Mouse (Mus musculus) mouse trophoblast stem cell (cell line): ENCODE results near the gene Cldnd2.

Experiments
- in situ Hi-C, 2 experiments: fragments of 300-500 bp; cut with MseI, MboI; formaldehyde crosslinking; loops; 2 replicates in 1 of 2; 3 replicates in 1 of 2; pipeline ENCODE4 v1.15.1; 2025

The Cldnd2 gene

DNA sequence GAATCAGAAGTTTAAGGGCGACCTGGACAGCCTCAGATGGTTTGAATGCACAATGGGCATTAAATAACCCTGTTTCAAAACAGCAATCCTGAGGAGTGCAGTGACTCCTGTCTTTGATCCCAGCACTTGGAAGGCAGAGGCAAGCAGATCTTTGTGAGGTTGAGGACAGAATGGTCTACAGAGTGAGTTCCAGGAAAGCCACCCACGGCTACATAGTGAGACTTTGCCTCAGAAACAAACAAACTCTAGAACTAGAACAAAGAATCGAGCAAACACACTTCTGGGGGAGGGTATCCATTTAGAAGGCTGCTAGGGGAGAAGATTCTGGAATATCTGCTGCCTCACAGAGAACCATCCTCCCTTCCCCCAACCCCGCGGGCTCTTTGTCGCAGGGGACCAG is at the start of gene Cldnd2:
Cldnd2 (plus strand) TSS at position 301 of the 400 bp plus-strand sequence.
- in situ Hi-C loops, result no loop called here

DNA sequence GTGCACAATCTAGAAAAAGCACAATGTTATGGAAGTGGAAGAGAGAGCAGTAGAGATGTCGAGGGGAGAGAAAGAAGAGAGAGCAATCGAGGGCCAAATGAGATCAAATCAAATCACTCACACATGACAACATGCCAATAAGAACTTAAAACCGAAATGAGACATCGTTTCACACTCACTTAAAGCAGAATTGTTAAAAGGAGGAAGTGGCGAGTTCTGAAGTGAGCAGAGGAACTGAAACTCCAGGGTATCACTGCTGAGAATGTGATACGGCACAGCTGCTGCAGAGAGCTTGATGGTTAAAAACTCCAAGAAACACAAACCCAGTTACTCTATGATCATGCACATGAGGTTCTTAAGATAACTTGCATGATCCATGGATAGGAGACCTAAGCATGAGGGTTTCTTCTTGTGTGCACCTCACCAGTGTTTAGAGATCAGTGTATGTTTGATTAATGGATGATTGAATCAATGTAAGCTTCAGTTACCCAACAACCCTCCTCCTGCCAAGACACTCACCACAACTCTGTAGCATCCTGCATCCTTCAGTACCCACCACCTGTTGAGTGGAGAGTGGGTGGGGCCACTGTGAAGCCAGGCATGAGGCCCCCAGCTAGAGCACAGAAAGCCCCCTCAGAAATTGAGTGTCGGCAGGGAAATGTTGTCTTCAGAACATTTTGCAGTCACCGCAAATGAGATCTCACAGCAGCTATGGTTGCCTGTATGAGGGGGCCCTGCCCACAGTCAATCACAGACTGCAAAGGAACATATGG is 48.0 kb upstream of the Cldnd2 start:
- in situ Hi-C loops, result no loop called here

DNA sequence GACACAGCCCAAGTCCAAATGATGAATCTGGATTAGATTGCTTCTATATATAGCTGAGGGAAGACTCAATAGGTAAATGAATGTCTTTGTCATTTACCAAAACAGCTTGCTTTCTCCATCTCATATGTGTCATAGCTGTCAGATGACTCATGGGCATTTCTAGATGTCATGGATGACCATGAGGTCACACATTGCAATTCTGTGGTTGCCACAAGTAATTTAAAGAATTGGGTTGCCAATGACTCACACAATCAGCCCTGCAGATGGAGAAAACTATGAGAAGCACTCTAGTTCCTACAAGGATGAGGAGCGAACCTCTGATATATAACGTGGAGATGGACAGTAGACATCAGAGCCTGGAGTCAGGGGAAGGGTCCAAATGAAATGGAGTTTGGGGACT is 41.1 kb upstream of the Cldnd2 start:
- in situ Hi-C loops, result no loop called here

DNA sequence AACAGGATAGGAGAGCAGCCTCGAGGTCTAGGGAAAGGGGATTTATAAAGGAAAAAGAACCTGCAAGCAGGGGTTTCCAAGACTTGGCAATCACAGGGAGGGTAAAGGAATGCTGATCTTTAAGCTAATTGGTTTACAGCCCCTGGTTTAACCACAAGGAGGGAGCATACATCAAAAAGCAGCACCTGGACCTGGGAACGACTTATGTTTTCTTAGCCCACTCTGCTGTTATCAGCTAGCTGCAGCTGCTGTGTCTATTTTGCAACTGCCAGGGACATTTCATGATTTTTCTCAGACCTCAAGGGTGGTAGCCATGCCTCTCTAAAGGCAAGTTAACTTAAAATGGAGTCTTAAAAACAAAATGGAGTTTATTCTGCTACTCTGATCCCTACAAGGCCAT is 37.9 kb upstream of the Cldnd2 start:
- in situ Hi-C loops, result no loop called here

DNA sequence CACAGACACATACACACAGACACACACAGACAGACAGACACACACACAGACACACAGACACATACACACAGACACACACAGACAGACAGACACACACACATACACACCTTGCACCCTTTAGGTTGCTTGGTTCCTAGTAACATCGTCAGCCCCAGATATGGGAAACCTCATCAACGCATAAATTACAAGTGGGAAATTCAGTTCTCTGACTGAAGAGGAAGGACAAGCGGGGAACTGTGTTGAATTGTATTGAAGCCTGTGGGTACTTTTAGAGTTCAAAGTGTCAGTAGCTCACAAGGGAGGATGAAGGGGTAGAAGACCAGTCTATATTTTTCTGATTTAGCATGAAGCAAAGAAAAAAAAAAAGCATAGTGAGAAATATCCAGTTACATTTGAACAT is 33.0 kb upstream of the Cldnd2 start:
- in situ Hi-C loops, result no loop called here

DNA sequence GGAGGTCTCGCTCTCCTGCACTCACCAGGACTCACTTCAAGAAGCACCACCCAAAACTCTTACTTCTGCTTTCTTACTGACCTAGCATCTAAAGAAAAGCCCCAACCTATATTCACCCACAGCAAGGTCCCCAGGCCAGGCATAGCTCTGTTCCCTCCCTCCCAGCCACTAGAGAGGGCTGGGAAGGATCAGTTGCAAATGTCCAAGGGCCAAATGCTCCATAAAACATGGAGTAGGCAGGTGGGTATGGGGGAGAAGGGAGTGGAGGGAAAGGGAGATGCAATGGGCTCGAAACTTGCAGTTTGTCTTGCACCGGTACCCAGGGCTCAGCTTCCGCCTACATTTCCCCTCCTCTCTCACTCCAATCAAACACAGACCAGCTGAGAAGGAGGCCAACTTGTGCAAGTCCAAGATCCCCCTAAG is 32.4 kb upstream of the Cldnd2 start, which contains the start of gene Siglecg:
Siglecg (plus strand) TSS at position 74 of the 423 bp plus-strand sequence.
- in situ Hi-C loops, result no loop called here

DNA sequence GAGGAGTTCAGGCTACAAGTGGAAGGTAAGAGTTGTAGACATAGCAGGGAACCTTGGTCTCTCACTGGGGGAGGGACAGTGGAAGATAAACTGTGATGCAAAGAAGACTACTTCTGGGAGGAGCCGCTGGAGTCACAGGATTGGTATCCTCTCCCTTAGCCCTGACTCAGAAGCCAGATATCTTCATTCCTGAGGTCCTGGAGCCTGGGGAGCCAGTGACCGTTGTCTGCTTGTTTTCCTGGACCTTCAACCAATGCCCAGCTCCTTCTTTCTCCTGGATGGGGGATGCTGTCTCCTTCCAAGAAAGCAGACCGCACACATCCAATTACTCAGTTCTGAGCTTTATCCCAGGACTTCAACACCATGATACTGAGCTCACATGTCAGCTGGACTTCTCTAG is 31.5 kb upstream of the Cldnd2 start:
- in situ Hi-C loops, result no loop called here

DNA sequence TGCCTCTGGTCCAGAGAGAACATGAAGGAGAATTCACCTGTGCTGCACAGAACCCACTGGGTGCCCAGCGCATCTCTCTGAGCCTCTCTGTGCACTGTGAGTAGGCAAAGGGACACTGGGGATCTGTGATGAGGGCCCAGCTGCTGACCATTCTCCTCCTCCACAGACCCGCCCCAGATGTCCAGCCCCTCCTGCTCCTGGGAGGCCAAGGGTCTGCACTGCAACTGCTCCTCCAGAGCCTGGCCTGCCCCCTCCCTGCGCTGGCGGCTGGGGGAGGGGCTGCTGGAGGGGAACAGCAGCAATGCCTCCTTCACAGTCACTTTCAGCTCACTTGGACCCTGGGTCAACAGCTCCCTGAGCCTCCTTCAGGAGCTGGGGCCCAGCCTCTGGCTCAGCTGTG is 28.9 kb upstream of the Cldnd2 start:
- in situ Hi-C loops, result loop anchor here (5.0 kb wide), 1 partner anchor 1381 kb away; no protein-coding TSS in a partner anchor

DNA sequence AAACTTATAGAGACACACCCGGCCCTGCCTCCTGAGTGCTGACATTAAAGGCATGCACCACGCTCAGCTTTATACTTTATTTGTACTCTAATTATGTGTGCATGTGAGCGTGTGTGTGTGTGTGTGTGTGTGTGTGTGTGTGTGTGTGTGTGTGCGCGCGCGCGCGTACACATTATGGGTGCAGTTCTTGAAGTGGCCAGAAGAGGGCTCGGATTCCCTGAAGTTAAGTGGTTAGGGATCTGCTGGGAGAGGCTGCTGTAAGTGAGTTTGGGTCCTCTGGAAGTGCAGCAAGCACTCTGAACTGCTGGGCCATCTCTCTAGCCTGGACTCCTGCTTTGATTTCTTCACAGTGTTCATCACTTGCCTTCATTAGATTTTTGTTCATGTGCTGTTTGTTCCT is 23.3 kb upstream of the Cldnd2 start:
- in situ Hi-C loops, result no loop called here

DNA sequence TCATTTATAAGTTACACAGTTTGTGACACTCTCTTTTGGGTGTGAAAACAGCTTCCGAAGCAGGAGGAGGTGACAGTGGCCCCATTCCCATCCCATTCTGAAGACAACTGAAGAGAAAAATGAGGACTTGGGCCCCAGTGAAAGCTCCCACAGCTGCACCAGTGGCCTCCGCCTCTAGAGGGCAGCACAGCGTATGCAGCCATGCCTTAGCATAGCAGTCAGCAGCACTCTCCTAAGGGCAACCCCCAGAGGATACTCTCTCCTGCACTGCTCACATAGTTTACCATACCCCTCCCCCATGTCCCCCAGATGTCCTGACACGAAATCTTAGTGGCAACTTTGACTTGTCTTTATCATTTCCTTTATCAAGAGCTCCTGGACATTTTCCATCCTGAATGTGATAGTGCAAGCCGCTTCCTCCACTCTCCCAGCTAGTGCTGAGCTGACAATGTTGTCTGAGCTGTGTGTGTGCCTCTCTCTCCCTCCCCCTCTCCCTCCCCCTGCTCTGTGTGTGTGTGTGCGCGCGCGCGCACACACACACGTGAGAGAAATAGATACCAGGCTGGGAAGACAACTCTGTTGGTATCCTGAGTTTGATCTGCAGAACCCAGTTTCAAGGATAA is 17.5 kb upstream of the Cldnd2 start:
- in situ Hi-C loops, result no loop called here

DNA sequence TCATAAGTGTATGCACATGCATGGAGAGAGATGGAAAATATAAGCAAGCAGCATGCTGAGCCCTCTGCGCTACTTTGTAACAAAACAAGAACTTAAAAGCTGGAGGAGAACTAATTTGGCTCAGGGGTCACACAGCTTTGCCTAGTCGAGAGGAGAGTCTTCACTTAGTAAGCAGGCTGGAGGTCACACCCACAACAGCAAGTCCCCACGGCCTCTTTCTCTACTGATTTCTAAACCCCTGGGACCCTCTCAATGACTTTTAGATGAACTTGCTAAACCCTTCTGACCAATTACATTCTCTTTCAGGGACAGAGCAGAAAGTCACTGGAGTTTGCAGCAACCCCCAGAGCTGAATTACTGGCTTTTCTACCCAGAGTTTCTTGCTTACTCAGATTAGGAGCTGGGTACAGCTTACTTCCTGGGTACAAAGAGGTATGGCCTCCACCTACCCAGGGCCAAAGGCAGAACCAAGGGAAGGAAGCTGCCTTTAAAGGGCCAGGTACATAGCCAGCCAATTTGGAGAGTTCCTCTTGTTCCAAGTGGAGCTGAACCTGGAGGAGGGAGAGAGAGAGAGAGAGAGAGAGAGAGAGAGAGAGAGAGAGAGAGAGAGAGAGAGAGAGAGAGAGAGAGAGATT is 16.5 kb upstream of the Cldnd2 start:
- in situ Hi-C loops, result no loop called here

DNA sequence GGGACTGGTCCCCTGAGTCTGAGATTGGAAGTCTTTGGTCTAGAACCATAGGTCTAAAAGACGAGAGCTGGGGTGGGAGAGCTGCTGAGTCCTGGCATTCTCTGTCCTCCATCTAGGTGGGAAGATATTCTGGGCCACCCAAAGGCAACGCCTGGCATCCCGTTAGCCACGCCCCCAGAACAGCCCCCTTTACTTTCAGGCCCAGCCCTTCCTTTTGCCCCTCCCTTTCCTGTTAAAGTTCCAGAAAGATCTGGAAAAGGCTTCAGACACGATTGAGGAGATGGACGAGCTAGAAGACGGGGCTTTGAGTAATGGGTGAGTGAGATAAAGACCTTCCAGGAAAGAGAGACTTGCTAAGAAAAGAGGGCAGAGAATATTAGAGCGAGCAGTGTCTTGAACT is 13.2 kb upstream of the Cldnd2 start, which contains the start of gene Lim2:
Lim2 (plus strand) TSS at position 265 of the 400 bp plus-strand sequence.
- in situ Hi-C loops, result no loop called here

DNA sequence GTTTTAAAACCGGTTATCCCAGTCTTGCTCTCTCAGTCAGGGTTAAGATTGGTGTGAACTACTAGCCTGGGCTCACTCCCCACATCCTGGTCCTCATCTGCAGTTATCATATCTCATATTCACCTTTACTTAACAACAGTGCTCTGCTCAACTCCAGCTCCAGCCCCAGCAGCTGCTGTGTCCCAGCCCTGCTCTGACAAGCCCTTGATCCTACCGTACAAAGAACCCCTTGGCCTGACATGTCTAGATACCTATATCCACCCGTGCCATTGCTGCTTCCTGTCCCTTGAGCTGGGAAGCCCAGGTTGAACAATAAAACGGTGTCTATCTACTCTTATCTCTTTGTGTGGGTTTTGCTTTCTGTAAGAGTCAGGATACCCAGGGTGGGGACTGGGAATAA is 11.1 kb upstream of the Cldnd2 start:
- in situ Hi-C loops, result no loop called here

DNA sequence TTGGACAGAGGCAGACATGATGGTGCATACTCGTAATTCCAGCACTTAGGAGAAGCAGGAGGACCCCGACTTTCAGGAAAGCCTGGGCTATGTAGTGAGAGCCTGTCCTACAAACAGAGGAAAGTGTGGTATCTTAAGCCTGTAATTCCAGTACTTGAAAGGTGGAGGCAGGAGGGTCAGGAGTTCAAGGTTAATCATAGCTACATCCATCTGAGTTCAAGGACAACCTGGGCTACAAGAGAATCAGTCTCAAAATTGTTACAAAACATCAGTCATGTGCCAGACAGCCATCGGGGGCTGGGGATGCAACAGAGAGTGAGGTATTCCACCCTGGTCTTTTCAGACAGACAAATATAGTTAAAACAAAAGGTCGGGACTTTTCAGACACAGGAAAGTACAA is 7.7 kb upstream of the Cldnd2 start:
- in situ Hi-C loops, result no loop called here

DNA sequence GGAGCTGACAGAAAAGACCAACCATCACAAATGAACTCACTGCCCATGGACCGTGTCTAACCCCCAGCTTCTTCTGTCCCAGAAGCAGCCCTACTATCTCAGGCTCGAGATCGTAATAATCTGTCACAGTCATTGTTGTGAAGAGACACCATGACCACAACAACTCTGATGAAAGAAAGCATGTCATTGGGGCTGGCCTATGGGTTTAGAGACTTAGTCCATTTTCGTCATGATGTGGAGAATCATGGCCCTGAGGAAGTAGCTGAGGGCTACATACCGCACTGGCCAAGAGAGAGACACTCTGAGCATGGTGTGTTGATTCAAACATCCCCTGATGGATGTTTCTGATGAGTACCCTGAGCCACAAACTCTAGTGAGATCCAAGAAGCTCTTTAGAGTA is 5.9 kb upstream of the Cldnd2 start:
- in situ Hi-C loops, result no loop called here

DNA sequence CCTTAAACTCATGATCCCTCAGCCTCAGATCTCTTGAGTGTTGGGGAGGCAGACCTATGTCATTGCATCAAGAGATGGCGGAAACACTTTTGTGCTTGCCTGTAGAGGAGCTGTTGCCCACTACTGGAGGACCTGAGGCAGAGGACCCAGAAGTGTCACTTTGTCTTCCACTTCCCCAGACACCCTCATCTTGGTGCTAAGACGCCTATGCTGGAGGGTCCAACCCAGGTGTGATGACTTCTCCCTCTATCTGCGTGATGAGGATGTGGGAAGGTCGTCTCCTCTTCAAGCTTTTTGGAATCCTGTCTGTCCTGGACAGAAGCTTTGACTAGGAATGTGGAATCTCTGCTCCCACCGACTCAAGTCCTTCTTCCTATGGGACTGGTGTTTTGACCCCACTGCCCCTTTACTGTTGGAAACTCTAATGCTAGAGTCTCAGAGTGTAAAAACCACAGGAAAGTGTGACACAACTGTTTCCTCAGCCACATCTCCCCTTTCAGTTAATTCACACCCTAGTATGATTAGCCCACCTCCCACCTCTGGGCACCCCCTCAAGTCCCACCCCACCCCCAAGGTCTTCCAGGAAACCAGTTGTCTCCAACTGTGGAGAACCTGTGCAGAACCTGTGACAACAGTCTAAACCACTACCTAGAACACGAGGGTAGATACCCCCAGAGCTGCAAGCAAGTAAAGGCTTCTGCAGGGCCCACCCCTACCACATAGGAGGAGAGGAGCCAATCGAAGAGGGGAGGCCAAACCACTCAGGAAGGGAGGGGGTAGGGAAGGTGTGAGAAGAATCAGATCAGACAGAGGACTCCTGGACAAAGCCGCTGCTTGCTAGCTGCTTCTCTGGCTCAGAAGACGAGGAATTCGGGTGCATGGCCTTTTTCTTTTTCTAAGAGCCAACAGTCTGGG is 4.0 kb upstream of the Cldnd2 start, which contains the start of gene Nkg7:
Nkg7 (plus strand) TSS at position 733 of the 915 bp plus-strand sequence.
- in situ Hi-C loops, result no loop called here

DNA sequence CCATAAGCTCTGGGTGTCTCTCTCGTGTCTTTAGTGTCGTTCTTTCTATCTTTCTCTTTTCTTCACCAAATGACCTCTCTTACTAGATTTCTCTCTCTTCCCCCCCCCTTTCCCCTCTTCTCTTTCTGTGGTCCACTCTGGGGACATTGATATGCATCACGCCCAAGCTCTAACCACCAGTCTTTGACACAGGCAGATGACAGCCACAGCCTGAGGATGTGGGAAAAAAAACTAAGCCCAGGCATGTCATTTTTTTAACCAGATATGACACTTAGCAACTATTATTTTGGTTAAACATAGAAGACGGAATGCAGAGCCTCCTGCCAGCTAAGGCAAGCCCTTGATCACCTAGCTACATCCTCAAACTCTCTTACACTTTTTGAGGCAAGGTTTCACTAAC is 2.0 kb upstream of the Cldnd2 start:
- in situ Hi-C loops, result no loop called here

DNA sequence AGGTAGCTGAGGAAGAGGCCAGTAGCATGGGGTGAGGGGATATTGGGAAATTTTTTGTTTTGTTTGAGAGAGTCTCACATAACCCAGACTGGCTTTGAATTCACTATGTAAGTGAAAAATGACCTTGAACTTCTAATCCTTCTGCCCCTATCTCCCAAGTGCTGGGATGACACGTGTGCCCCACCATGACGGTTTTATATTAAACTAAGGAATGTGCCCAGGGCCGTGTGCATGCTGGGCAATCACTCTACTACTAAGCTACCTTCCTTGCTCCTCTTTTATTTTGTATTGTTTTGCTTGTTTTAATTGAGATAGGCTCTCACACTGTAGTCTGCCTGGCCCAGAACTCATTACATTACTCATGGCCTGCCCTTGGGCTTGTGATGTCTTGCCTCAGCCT is 489 bp downstream of the Cldnd2 start:
- in situ Hi-C loops, result no loop called here

DNA sequence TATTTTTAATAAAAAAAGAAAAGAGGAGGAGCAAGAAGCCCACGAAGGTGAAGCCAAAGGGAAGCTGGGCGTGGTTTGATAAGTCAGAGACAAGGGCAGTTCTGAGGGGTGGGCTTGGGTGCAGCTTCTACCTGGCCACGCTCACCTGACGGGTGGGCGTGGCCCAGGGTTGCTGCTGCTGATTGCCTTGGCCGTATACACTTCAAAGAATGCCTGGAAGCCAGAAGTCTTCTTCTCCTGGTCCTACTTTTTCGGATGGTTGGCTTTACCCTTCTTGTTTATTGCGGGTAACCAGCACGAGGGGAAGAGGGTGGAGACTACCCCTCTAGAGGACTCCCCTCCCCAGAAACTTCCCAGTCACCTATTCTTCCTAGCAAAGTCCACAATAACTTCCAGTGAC is 2.1 kb downstream of the Cldnd2 start:
- in situ Hi-C loops, result no loop called here

DNA sequence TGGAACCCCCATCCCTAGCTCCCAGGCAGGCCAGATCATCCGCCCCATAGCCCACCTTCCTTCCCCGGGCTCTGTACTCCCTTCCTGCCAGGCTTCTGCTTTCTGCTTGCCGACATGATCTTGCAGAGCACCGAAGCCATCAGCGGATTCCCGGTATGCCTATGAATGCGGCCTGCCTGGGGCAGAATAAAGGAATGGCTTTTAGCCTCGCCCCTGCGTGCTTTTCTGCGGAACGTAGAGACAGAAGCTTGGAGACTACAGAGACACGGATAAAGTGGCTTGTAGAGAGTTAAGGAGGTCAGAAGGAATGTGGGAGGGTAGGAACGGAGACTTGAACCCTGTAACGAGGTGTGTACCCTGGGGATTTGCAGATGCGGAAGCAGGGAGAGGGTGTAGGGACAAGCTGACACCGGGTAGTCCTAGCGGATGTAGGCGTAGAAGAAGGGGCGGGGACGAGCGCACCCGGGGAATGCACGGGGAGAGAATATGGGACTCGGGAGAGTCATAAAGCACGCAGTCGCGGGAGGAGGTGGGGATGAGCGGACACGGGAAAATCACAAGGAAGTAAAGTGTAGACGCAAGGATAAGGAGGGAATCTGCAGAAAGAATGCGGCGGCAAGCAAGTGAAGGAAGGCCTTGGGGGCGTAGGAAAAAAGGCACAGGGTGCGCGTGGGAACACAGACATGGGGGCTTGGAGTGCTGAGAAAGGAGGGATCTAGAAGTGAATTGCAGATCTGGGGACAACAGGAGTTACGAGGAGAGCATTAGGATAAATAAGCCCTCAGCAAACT is 2.7 kb downstream of the Cldnd2 start:
- in situ Hi-C loops, result no loop called here

DNA sequence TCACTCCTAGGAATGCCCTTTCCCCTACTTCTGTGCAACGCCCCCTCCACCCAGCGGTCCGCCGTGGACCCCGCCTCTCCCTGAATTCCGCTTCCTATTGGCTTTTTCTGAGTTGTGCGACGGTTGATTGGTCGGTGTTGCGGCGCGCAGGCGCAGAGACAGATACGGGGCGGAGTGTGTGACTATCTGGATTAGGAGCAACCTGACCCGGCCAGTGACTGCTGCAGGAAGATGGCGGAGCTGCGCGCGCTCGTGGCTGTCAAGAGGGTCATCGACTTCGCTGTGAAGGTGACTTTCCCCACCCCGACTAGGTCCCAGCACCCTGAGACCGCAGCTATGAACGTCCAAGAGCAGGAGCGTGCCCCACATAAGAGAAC is 3.3 kb downstream of the Cldnd2 start, which contains the start of the genes Etfb and Gm45233:
Etfb (plus strand) TSS at position 167 of the 377 bp plus-strand sequence.
Gm45233 (plus strand) TSS at position 212 of the 377 bp plus-strand sequence.
- in situ Hi-C loops, result no loop called here
